Comparison of ENCODE assay signal across 9 mouse cellular contexts in the genomic region with DNA sequence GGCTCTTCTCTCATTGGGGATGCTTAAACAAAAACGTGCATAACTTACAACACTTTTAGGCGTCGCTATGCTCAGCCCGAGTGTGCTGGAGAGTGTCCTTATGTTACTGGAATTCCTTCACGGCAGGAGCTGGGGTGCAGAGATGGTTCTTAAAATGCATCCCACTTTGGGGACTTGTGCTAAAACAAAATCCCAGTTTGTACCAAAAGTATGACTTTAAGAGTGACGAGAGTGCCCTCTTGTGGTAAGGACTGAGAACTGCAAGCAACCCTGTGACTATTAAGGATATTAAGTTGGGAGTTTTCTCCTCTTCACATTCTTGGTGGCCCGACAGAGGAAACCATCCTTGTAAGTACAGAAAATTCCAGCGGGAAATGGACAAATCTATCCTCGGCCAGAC.
DNase-seq lines count a peak whose midpoint lies in the region; TF ChIP-seq lines count a peak whose summit lies in the region.
"Had no signal": no experiment of that assay in that cellular context is flagged by ENCODE, and none has a peak within 500 bp of the region (broad histone marks: within the 10 kb centered on the region; RNA-seq: fewer than 3 reads in every experiment).

No protein-coding gene starts in this region.

- H3K27ac ChIP-seq in layer of hippocampus, adult 2 months, result peak overlapping the region; percentile 88
- H3K27ac ChIP-seq: limb, embryonic 15.5 days had no signal

- DNase-seq in heart, adult 18-20 months, result peak; percentile 20 to 78
- DNase-seq in heart, postnatal 25 days (ENCODE audit: low spot score), result no peak
- peak; percentile 52 for DNase-seq in MEL-GATA-1-ER (ENCODE audit: extremely low read depth, low read depth)
- peak; percentile 83 to 91 for DNase-seq in cerebellum, postnatal 10 days
- DNase-seq in frontal cortex, postnatal 10 days (ENCODE audit: low spot score in 2 of 2), result peak; percentile 56 to 73
- peak; percentile 80 to 85 for DNase-seq in layer of hippocampus, adult 2 months (ENCODE audit: low spot score in 2 of 2)
- peak; percentile 84 for DNase-seq in lung, postnatal 10 days
- DNase-seq in spleen, postnatal 10 days (ENCODE audit: low spot score in 2 of 2), result peak; percentile 42 to 64

- no peak overlapping the region for H3K4me3 ChIP-seq in layer of hippocampus, adult 2 months
- H3K4me3 ChIP-seq: limb, embryonic 15.5 days had no signal

- intact Hi-C loops in heart, postnatal 25 days (cut with DNase I), result loop anchor here (2.0 kb wide), 1 partner anchor 872 kb away; no protein-coding TSS in a partner anchor

- TF ChIP-seq CTCF in layer of hippocampus, adult 2 months (conservative IDR thresholded peaks at IDR 0.05), result peak; percentile 97
